Mouse (Mus musculus) brain, embryonic 14.5 days (tissue): Measurements from ENCODE around the gene Cdk17.

ENCODE experiments used
- CTCF ChIP-seq: fragments of 200-500 bp; IDR thresholded peaks from 2 replicates; pipeline ENCODE4 v1.5.1; 2012; ENCODE audit warnings: inconsistent platforms, mild to moderate bottlenecking, moderate library complexity, borderline replicate concordance; ENCODE audit not compliant: insufficient read depth, insufficient read length; ENCODE audit errors: extremely low read depth
- POLR2A ChIP-seq: fragments of 200-500 bp; IDR thresholded peaks from 2 replicates; pipeline ENCODE4 v1.6.1; 2012; ENCODE audit warnings: mild to moderate bottlenecking, inconsistent platforms, borderline replicate concordance; ENCODE audit not compliant: poor library complexity, insufficient read depth, insufficient read length, severe bottlenecking; ENCODE audit errors: extremely low read depth

GRCm38 (mm10) chr10:93266521-93266920 lies 105.8 kb downstream of the Cdk17 start:
- TF ChIP-seq CTCF (no peak), POLR2A (no peak)
